Mouse (Mus musculus): Measurements from ENCODE around the gene Gm1043.

- TF ChIP-seq CTCF (IDR thresholded peaks at IDR 0.05; ENCODE audit: control insufficient read depth, insufficient read depth, insufficient replicate concordance, low read depth, low read length) (no peak), POLR2A (IDR thresholded peaks at IDR 0.05; ENCODE audit: control insufficient read depth, low read depth, low read length) (no peak)
These were observed 40.4 kb upstream of the Gm1043 start for GRCm38 (mm10) chr5:37044793-37045192.

Measured in testis, adult 2 months (tissue).